Mouse (Mus musculus) liver, postnatal 0 days (tissue): ENCODE data around the gene Ppp1r12a.

Source experiments
- CTCF ChIP-seq: sonication (generic); IDR thresholded peaks from 2 replicates; pipeline ENCODE4 v1.5.1; 2016; ENCODE audit warnings: antibody characterized with exemption, low read depth
- EP300 ChIP-seq: IDR thresholded peaks from 2 replicates; pipeline ENCODE4 v1.6.1; 2016; ENCODE audit warnings: antibody characterized with exemption, low read depth, mild to moderate bottlenecking

- TF ChIP-seq CTCF (no peak), EP300 (no peak)
Measured at GRCm38 (mm10) chr10:108143991-108144525, 17.9 kb upstream of the Ppp1r12a start.
